Mouse (Mus musculus): Measurements from ENCODE around the gene Prrg1.
"Not testable (repeated sequence)": the region's sequence is repeated elsewhere in the genome, so short reads cannot be mapped to it uniquely, and the experiment has no call there.

The Prrg1 gene

GRCm38 (mm10) chrX:78583202-78584004 lies at the start of gene Prrg1:
Prrg1 (minus strand) TSS chrX:78583896.
- DNase-seq (ENCODE audit: low spot score in 2 of 2) = peak; percentile 79 to 85

- no peak for DNase-seq (ENCODE audit: low spot score in 2 of 2)
Observed at GRCm38 (mm10) chrX:78605814-78606213, 22.1 kb upstream of the Prrg1 start.

- no peak for DNase-seq (ENCODE audit: low spot score in 2 of 2)
Observed at GRCm38 (mm10) chrX:78593138-78593537, 9.4 kb upstream of the Prrg1 start.

- DNase-seq (ENCODE audit: low spot score in 2 of 2) = peak; percentile 60 to 65
Observed at GRCm38 (mm10) chrX:78582854-78583201, 868 bp downstream of the Prrg1 start.

GRCm38 (mm10) chrX:78563451-78563850 lies 20.2 kb downstream of the Prrg1 start:
- DNase-seq (ENCODE audit: low spot score in 2 of 2) = no peak

GRCm38 (mm10) chrX:78553399-78553798 lies 30.3 kb downstream of the Prrg1 start:
- DNase-seq (ENCODE audit: low spot score in 2 of 2) = no peak

- DNase-seq (ENCODE audit: low spot score in 2 of 2) = no peak
Observed at GRCm38 (mm10) chrX:78552704-78553103, 31.0 kb downstream of the Prrg1 start.

- DNase-seq (ENCODE audit: low spot score in 2 of 2) = no peak
Observed at GRCm38 (mm10) chrX:78547696-78548095, 36.0 kb downstream of the Prrg1 start.

- peak in 1 of 2 experiments; percentile 25 for DNase-seq (ENCODE audit: low spot score in 2 of 2)
Observed at GRCm38 (mm10) chrX:78539734-78540133, 44.0 kb downstream of the Prrg1 start.

- no peak for DNase-seq (ENCODE audit: low spot score in 2 of 2)
Observed at GRCm38 (mm10) chrX:78538632-78539316, 44.9 kb downstream of the Prrg1 start.

GRCm38 (mm10) chrX:78518301-78518700 lies 65.4 kb downstream of the Prrg1 start:
- no peak for DNase-seq (ENCODE audit: low spot score in 2 of 2)

- no peak for DNase-seq (ENCODE audit: low spot score in 2 of 2)
Observed at GRCm38 (mm10) chrX:78482987-78483386, 100.7 kb downstream of the Prrg1 start.

GRCm38 (mm10) chrX:78479710-78480109 lies 104.0 kb downstream of the Prrg1 start:
- peak in 1 of 2 experiments; percentile 3 for DNase-seq (ENCODE audit: low spot score in 2 of 2)

- no peak for DNase-seq (ENCODE audit: low spot score in 2 of 2)
Observed at GRCm38 (mm10) chrX:78434357-78434756, 149.3 kb downstream of the Prrg1 start.

- not testable (repeated sequence) for DNase-seq (ENCODE audit: low spot score in 2 of 2)
Observed at GRCm38 (mm10) chrX:78403346-78403745, 180.3 kb downstream of the Prrg1 start.
